Mouse (Mus musculus) mature B cell (primary cell): ENCODE data around the gene Ttc9b.
"Not testable (repeated sequence)": the region's sequence is repeated elsewhere in the genome, so short reads cannot be mapped to it uniquely, and the experiment has no call there.

Experiments
- in situ Hi-C: fragments of 300-500 bp; cut with MboI; formaldehyde crosslinking; loops from 2 replicates; pipeline ENCODE4 v1.14.3; 2019

Gene Ttc9b

DNA sequence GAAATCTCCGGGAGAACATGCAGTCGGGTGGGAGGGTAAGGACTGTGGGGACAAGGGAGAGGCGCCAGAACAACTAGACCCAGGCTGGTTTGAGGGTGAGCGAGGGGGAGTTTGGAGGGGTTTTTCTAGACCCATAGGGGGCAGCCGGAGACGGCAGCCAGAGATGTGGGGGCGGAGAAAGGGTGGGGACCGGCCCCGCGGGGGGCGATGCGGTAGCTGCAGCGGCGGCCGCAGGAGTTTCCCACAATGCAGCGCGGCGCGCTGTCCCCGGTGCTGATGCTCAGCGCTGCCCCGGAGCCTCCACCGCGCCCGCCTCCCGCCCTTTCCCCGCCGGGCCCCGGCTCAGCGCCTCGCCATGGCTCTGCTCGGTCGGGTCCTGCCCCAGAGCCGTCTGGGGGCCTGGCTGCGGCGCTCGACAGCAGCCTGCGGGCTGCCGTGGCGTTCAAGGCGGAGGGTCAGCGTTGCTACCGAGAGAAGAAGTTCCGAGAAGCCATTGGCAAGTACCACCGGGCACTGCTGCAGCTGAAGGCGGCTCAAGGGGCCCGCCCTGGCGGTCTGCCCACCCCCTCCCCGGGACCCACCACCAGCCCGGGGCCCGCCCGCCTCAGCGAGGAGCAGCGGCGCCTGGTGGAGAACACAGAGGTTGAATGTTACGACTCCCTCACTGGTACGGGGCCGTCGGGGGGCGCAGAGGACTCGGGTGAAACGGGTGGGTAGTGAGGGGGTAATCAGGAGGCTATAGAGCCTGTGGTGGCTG is at the start of gene Ttc9b:
TSS of gene Ttc9b (plus strand) at position 235 of the 757 bp plus-strand sequence.
- in situ Hi-C loops, result no loop called here

DNA sequence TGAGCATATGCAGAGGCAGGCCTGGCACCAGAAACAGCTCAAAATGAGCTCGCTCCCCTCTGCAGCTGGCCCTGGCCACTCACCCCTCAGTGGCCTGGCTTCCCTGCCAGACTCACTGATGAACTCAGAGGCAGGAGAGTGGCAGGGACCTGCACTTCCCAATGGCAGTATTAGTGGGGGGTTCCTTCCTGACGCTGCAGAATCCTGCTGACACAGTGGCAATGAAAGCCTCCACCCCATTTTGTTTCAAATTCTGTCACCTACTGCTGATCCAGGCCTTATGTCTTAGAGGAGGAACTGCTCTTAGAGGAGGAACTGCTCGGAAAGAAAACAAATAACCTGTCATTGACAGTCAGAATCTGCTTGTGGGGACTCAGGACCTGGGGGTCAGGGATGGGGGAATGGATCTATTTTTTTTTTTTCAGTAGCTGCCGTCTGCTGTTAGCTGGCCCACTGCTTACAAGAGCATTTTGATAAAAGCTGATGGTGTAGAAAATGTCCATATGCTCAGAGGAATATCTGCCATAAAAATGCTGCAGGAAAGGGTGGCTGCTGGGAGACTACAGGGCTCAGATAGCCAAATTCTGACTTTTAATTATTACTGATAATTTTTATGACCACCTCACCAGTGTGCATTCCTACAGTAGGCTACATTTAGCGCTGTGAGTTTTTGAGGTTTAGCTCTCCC is 48.9 kb upstream of the Ttc9b start:
- in situ Hi-C loops, result no loop called here

GRCm38 (mm10) chr7:27605499-27606285 is 48.0 kb upstream of the Ttc9b start:
- in situ Hi-C loops, result no loop called here

- in situ Hi-C loops, result no loop called here
Observed at GRCm38 (mm10) chr7:27606481-27607254, 47.0 kb upstream of the Ttc9b start.

DNA sequence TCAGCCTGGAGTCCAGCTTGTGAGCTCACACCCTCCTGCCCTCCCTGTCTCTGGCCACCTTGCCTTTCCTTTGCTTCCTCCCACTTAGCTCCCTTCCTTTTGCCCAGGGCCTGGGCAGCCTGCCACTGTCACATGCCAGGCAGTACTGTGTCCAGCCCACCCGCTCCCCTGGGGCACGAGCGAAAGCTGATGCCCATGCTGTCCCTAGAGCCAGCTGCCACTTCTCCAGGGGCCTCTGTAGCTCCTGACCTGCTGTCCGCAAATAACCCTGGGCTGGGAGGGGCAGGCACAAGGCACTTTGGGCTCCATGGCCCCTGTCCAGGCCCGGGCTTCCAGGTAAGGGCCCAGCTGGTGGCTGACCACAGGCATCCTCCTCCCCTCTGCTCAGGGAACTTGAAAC is 46.1 kb upstream of the Ttc9b start:
- in situ Hi-C loops, result no loop called here

DNA sequence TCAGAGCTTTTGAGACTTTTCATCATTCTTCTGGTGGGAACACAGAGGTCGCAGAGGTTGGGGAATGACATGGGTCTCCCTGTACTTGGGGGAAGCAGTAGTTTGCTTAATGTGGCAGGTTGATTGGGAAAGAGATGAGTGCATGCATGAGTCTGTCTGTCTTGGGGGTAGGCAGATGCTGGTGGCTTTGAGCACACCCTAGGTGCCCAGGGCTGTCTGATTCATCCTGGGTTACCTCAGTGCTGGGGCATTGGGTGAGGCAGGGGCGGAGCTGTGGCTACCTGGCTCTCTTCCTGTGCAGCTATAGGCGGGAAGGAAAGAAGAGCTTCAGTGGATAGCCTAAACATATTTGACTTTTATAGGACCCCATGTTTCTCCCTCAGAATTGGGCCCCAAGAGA is 45.6 kb upstream of the Ttc9b start:
- in situ Hi-C loops, result no loop called here

DNA sequence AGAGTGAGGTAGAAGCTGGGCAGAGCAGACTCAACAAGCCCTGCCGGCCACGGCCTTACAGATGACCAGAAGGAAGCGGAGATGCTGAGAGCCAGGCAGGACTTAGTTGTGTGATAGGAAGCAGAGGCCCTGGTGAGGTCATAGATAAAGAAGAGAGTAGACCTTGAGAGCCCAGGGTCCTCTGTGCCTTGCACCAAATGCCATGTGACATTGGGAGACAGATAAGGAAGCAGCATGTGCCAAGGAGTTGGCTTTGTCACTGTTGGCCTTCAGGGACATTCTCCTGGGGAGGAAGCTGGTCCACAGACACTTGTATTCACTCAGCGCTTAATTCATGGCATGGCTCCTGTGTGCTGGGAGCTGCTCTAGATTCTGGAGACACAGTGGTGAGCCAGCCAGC is 44.4 kb upstream of the Ttc9b start:
- in situ Hi-C loops, result no loop called here

- in situ Hi-C loops, result no loop called here
Observed at GRCm38 (mm10) chr7:27609688-27610087, 44.0 kb upstream of the Ttc9b start.

DNA sequence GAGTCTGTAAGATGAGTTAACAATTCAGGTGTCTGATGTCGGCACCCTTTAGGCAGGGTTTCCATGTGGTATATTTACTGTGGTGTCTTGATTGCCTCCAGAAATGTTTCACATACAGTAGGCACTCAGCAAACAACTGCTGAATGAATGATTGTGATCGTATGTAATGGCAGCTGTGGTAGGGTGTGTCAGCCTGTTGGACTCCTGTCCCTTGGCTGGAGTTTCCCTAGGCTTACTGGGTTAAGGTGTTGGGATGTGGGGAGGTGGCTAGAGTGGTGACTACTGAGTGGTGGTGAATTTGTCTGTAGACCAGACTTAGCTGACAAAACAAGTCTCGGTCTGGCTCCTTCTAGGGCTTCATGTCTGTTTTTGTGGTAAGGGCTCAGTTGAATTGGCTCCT is 43.3 kb upstream of the Ttc9b start:
- in situ Hi-C loops, result no loop called here

- in situ Hi-C loops, result no loop called here
Observed at GRCm38 (mm10) chr7:27610871-27611270, 42.8 kb upstream of the Ttc9b start.

- in situ Hi-C loops, result no loop called here
Observed at GRCm38 (mm10) chr7:27612940-27613339, 40.8 kb upstream of the Ttc9b start.

DNA sequence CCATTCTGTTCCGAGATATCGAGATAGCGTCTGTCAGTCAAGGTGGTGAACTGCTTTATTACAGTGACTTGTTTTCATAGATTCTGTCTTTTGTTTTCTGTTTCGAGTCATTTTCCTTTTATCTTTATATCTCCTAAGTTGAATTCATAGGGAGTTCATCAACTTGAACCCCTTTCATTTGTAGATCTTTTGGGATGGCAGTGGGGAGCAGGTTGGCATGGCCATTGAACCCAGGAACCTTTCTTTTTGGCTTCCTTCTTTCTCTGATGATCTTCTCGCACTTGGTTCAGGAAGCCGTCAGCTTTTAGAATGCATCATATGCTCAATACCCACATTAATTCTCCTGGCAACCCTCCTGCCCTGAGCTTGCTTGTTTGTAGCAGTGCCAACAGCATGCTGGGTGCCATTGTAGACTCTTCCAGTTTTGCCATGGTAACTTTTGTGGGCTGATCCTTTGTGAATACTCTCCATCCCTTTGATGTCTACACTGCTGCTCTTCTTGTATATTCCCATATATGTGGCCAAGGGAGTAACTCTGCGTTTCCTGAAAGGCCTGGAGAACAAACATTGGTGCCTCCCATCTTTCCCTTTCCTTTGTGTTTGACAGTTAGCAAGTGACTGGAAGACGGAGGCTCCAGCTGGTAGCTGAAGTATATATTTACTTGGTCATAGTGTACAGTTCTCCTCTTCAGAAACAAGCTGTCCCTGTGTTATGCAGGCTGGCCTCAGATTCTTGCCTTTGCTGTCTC is 39.8 kb upstream of the Ttc9b start:
- in situ Hi-C loops, result no loop called here

DNA sequence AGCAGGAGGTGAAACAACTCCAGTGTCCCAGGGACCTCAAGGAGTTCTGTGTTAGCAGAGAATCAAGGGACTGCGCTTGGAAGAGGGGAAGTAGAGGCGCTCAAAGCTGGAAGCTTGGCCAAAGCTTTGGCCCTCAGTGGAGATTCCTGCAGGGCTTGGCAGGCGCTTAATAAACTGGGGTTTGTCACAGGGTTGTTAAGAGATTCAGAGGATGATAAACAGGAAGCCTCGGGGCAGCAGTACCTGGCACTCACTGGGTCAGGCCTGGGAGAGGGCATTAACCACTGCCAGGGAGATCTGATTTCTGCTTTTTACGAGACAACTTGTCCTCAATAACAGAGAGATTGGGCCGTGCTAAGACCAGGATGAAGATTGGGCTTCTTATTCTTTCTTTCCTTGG is 32.7 kb upstream of the Ttc9b start:
- in situ Hi-C loops, result no loop called here

DNA sequence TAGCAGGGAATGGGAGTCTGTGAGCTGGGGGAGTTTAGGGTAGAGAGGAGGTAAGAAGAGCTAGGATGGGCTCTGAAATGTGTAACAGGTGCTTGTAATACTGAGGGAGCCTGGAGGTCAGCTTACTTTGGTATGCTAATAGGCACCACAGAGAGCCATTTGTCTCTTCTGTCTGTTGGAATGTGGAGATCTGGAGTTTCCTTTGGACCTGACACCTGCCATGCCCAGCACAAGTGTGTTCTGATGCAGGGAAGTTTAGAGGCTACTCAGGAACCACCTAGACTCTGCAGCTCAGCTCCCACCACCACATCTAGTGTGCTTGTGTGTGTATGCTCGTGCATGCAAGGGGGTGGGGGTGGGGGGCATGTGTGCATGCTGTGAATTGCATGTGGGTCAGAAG is 31.5 kb upstream of the Ttc9b start:
- in situ Hi-C loops, result no loop called here

GRCm38 (mm10) chr7:27624967-27625366 is 28.7 kb upstream of the Ttc9b start:
- in situ Hi-C loops, result no loop called here

DNA sequence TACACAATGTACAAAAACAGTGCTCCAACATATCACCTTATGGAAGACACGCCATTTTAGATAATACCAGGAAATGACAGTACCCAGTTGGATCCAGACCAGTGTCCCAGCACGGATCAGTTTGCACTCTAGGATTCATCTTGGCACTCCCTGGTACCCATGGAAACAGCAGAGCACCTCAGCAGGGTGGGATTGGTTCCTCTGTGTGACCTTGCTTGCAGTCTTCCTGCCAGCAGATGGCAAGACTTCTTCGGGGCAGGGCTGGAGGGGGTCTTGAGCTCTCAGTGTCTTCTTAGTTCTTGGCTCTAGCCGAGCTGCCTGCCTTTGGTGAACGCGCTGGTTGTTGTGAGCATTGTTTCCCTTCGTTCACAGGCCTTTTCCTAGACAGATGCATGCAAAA is 26.0 kb upstream of the Ttc9b start:
- in situ Hi-C loops, result no loop called here

- in situ Hi-C loops, result no loop called here
Observed at GRCm38 (mm10) chr7:27628190-27628589, 25.5 kb upstream of the Ttc9b start.

GRCm38 (mm10) chr7:27628816-27629215 is 24.9 kb upstream of the Ttc9b start:
- in situ Hi-C loops, result not testable (repeated sequence)

- in situ Hi-C loops, result no loop called here
Observed at GRCm38 (mm10) chr7:27631439-27631838, 22.3 kb upstream of the Ttc9b start.

GRCm38 (mm10) chr7:27633166-27633565 is 20.5 kb upstream of the Ttc9b start:
- in situ Hi-C loops, result no loop called here

GRCm38 (mm10) chr7:27634691-27635090 is 19.0 kb upstream of the Ttc9b start:
- in situ Hi-C loops, result no loop called here
